Mouse (Mus musculus): Measurements from ENCODE around the gene Gnai3. TPM values are rescaled to one million over a fixed set of nuclear protein-coding genes. Genes with fewer than 3 reads are reported as not detected.
A peak's percentile ranks its signal among the peaks of the same experiment; 100 is the strongest.

The Gnai3 gene
- polyA plus RNA-seq, 1 experiment: 31.0 TPM

GRCm38 (mm10) chr3:108083904-108084407 lies 62.0 kb downstream of the Gnai3 start:
- 75% methylated on average over 4 of the region's 4 CpGs for WGBS
- Histone ChIP-seq H3K27me3 (replicated peaks; ENCODE audit: control insufficient read depth, insufficient read depth, low read length) (no peaks in the 10 kb centered on the region), H3K4me3 (ENCODE audit: insufficient read depth, low read depth, low read length) (no peak overlapping the region)

DNA sequence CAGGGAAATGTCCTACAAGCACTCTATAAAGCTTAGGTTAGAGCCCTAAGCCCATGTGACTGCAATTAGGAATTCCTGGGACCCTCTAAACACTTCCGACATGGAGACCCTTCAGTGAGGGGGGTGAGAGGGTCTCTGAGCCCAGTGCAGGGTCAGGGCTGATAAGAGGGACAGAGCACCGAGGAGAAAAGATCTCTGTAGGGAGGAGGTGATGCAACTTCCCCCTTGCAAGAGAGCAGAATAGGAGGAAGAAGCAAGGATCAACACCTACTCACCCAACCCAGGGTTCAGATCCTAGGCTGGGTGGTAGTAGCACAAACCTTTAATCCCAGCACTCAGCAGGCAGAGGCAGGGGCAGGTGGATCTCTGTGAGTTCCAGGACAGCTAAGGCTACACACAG lies 62.8 kb downstream of the Gnai3 start:
- peaks cover 10% of the 10 kb centered on the region; the same call in 1 of the 2 replicates for H3K4me1 ChIP-seq (ENCODE audit: control insufficient read depth, insufficient read depth, low read length)
- no peak for DNase-seq
- H3K4me3 ChIP-seq (ENCODE audit: insufficient read depth, low read depth, low read length): no peak overlapping the region
- H3K27me3 ChIP-seq (replicated peaks; ENCODE audit: control insufficient read depth, insufficient read depth, low read length): no peaks in the 10 kb centered on the region
- TF ChIP-seq CTCF (conservative IDR thresholded peaks at IDR 0.05; ENCODE audit: insufficient read depth, insufficient read length, low read depth, low read length) (no peak), POLR2A (IDR thresholded peaks at IDR 0.05; ENCODE audit: low read depth, low read length) (no peak)
- no peak overlapping the region for H3K27ac ChIP-seq (ENCODE audit: insufficient read depth, low read depth, low read length)
- H3K36me3 ChIP-seq (ENCODE audit: control insufficient read depth, insufficient read depth, low read length): no peaks in the 10 kb centered on the region
- WGBS: 55% methylated on average over 2 of the region's 2 CpGs

More at GRCm38 (mm10) chr3:108083904-108084407, 62.0 kb downstream of the Gnai3 start:
- no peak for TF ChIP-seq CTCF (conservative IDR thresholded peaks at IDR 0.05; ENCODE audit: insufficient read depth, insufficient read length, low read depth, low read length)
- no peak for TF ChIP-seq POLR2A (IDR thresholded peaks at IDR 0.05; ENCODE audit: low read depth, low read length)
- Histone ChIP-seq H3K27ac (ENCODE audit: insufficient read depth, low read depth, low read length) (no peak overlapping the region), H3K4me1 (ENCODE audit: control insufficient read depth, insufficient read depth, low read length) (peaks cover 10% of the 10 kb centered on the region; the same call in 1 of the 2 replicates), H3K36me3 (ENCODE audit: control insufficient read depth, insufficient read depth, low read length) (no peaks in the 10 kb centered on the region)
- peak; percentile 18 for DNase-seq

DNA sequence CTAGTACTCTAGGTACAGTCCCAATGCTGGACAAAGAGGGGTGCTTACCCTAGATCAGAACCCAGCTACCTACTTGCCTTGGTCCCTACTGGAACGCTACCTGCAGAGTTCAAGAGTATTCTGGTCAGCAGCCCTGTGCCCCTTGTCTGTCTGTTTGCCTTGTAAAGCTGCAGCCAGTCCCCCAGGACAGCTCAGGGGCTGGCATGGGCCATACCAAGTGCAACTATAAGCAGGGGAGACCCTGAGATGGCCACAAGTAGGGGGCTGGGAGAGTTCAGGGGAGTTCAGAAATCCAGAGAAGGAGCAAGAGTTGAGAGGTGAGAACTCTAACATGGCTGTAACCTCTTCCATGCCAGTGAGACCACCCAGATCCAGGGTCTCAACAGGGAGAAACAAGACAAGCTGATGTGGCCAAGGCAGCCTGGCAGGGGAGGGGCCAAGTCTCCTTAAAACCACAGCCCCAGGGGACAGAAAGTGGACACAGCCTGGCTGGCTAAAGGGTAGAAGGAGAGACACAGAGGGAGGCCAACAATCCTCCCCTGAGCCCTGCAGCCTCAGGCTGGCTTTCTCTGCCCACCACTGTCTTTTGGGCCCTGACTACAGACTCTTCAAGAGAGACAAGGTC lies 63.6 kb downstream of the Gnai3 start:
- no peak overlapping the region for H3K4me3 ChIP-seq (ENCODE audit: insufficient read depth, low read depth, low read length)
- H3K36me3 ChIP-seq (ENCODE audit: control insufficient read depth, insufficient read depth, low read length): no peaks in the 10 kb centered on the region
- TF ChIP-seq POLR2A (IDR thresholded peaks at IDR 0.05; ENCODE audit: low read depth, low read length) (no peak), CTCF (conservative IDR thresholded peaks at IDR 0.05; ENCODE audit: insufficient read depth, insufficient read length, low read depth, low read length) (no peak)
- DNase-seq: no peak
- WGBS: 74% methylated on average over 1 of the region's 1 CpGs
- no peaks in the 10 kb centered on the region for H3K27me3 ChIP-seq (replicated peaks; ENCODE audit: control insufficient read depth, insufficient read depth, low read length)
- peaks cover 10% of the 10 kb centered on the region; the same call in 1 of the 2 replicates for H3K4me1 ChIP-seq (ENCODE audit: control insufficient read depth, insufficient read depth, low read length)
- H3K27ac ChIP-seq (ENCODE audit: insufficient read depth, low read depth, low read length): no peak overlapping the region

GRCm38 (mm10) chr3:108081681-108082080 lies 64.3 kb downstream of the Gnai3 start:
- H3K36me3 ChIP-seq (ENCODE audit: control insufficient read depth, insufficient read depth, low read length): no peaks in the 10 kb centered on the region
- H3K27me3 ChIP-seq (replicated peaks; ENCODE audit: control insufficient read depth, insufficient read depth, low read length): no peaks in the 10 kb centered on the region
- no peak overlapping the region for H3K4me3 ChIP-seq (ENCODE audit: insufficient read depth, low read depth, low read length)
- no peak for TF ChIP-seq POLR2A (IDR thresholded peaks at IDR 0.05; ENCODE audit: low read depth, low read length)
- TF ChIP-seq CTCF (conservative IDR thresholded peaks at IDR 0.05; ENCODE audit: insufficient read depth, insufficient read length, low read depth, low read length): no peak
- H3K4me1 ChIP-seq (ENCODE audit: control insufficient read depth, insufficient read depth, low read length): peaks cover 6% of the 10 kb centered on the region; the same call in 1 of the 2 replicates
- DNase-seq: no peak
- 50% methylated on average over 4 of the region's 4 CpGs for WGBS
- no peak overlapping the region for H3K27ac ChIP-seq (ENCODE audit: insufficient read depth, low read depth, low read length)

DNA sequence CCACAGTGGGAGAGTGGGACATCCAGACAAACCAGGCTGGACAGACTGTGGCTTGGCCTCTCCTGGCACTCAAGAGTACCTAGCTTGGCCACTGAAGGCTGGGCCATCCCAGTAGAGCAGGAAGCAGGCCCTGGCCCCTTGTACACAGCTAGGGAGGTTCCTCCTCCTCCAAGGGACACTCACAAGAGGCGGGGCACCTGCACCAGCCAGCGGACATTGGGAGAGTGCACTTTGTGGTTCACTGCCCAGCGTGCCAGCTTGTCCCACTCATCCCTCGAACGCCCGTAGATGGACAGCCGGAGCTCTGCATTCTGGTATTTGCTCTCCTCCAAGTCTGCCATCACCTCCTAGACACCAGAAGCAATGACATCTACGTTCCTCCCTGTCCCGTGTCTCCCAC lies 69.1 kb downstream of the Gnai3 start:
- whole genome bisulfite sequencing: 51% methylated on average over 9 of the region's 9 CpGs
- H3K27ac ChIP-seq (ENCODE audit: insufficient read depth, low read depth, low read length): no peak overlapping the region
- TF ChIP-seq CTCF (conservative IDR thresholded peaks at IDR 0.05; ENCODE audit: insufficient read depth, insufficient read length, low read depth, low read length) (no peak), POLR2A (IDR thresholded peaks at IDR 0.05; ENCODE audit: low read depth, low read length) (no peak)
- no peaks in the 10 kb centered on the region; the same call in 1 of the 2 replicates for H3K36me3 ChIP-seq (ENCODE audit: control insufficient read depth, insufficient read depth, low read length)
- no peak overlapping the region for H3K4me3 ChIP-seq (ENCODE audit: insufficient read depth, low read depth, low read length)
- peak; percentile 76 for DNase-seq
- H3K27me3 ChIP-seq (replicated peaks; ENCODE audit: control insufficient read depth, insufficient read depth, low read length): no peaks in the 10 kb centered on the region
- H3K4me1 ChIP-seq (ENCODE audit: control insufficient read depth, insufficient read depth, low read length): no peaks in the 10 kb centered on the region

- no peak overlapping the region for H3K4me3 ChIP-seq (ENCODE audit: insufficient read depth, low read depth, low read length)
- H3K27me3 ChIP-seq (replicated peaks; ENCODE audit: control insufficient read depth, insufficient read depth, low read length): no peaks in the 10 kb centered on the region
- no peak for DNase-seq
- H3K27ac ChIP-seq (ENCODE audit: insufficient read depth, low read depth, low read length): no peak overlapping the region
- peaks cover 3% of the 10 kb centered on the region; the same call in 1 of the 2 replicates for H3K4me1 ChIP-seq (ENCODE audit: control insufficient read depth, insufficient read depth, low read length)
- H3K36me3 ChIP-seq (ENCODE audit: control insufficient read depth, insufficient read depth, low read length): no peaks in the 10 kb centered on the region; the same call in 1 of the 2 replicates
- WGBS: 79% methylated on average over 10 of the region's 10 CpGs
- TF ChIP-seq POLR2A (IDR thresholded peaks at IDR 0.05; ENCODE audit: low read depth, low read length) (no peak), CTCF (conservative IDR thresholded peaks at IDR 0.05; ENCODE audit: insufficient read depth, insufficient read length, low read depth, low read length) (no peak)
Observed at GRCm38 (mm10) chr3:108072983-108073569, 72.9 kb downstream of the Gnai3 start.

Data from kidney, adult 2 months (tissue).